Comparison of ENCODE assay signal across 27 mouse cellular contexts in the genomic region with DNA sequence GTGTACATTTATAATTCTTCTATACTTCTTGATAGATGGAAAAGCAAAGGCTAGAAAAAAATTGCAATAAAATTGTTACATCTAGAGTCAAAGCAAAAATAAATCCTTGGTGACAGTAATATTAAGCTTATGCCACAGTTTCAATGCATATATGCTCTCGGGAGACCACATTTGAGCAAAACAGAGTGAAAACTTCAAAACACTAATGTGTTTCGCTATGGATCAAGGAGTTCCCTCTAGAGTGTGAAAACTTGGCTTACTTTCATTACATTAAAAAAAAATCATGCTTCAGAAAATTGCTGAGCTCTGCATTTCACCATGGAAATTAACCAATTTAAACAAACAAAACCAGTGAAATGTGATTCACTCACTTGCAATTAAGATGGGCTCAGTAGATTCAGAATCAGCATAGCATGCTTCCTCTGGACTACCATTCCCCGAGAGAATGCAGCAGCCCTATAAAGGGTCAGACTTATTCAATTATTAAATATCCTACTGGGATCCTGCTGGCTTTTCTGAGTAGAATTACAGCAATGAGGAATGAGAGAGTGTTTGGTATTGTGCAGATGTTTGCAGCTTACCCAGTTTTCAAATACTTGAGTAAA.
A peak's percentile ranks its signal among the peaks of the same experiment; 100 is the strongest.
DNase-seq lines count a peak whose midpoint lies in the region; ATAC-seq and TF ChIP-seq lines count a peak whose summit lies in the region.
"Had no signal": no experiment of that assay in that cellular context is flagged by ENCODE, and none has a peak within 500 bp of the region (broad histone marks: within the 10 kb centered on the region; RNA-seq: fewer than 3 reads in every experiment).

No protein-coding gene starts in this region.

- no peak overlapping the region for H3K4me3 ChIP-seq in forebrain, embryonic 11.5 days (ENCODE audit: low read depth, low read length)
- no peak overlapping the region for H3K4me3 ChIP-seq in forebrain, embryonic 10.5 days
- no peak overlapping the region for H3K4me3 ChIP-seq in ES-E14 (ENCODE audit: insufficient read depth in 1 of 2, low read depth in 1 of 2, low read length in 2 of 2, poor library complexity in 1 of 2, severe bottlenecking in 1 of 2)
- no peak overlapping the region for H3K4me3 ChIP-seq in midbrain, embryonic 15.5 days
- H3K4me3 ChIP-seq in liver, embryonic 11.5 days (ENCODE audit: low read depth, low read length) = no peak overlapping the region
- H3K4me3 ChIP-seq: megakaryocyte, embryonic 14.5 days; myocyte; neural tube, embryonic 15.5 days; stomach, embryonic 15.5 days had no signal

- peak; percentile 47; the same call in 1 of the 2 replicates for ATAC-seq in forebrain, embryonic 11.5 days (replicated peaks; ENCODE audit: low FRiP score)
- ATAC-seq in midbrain, embryonic 15.5 days (replicated peaks) = peak; percentile 72
- no peak for ATAC-seq in liver, embryonic 11.5 days (replicated peaks; ENCODE audit: low FRiP score)
- ATAC-seq: forebrain, embryonic 16.5 days; liver, postnatal 0 days had no signal

- no peak overlapping the region for H3K4me2 ChIP-seq in forebrain, embryonic 11.5 days (ENCODE audit: low read depth, low read length, severe bottlenecking)
- H3K4me2 ChIP-seq in midbrain, embryonic 15.5 days = no peak overlapping the region
- H3K4me2 ChIP-seq in liver, embryonic 11.5 days = no peak overlapping the region
- H3K4me2 ChIP-seq: heart, embryonic 11.5 days; neural tube, embryonic 15.5 days; stomach, embryonic 15.5 days had no signal

- no peak for DNase-seq in forebrain, embryonic 11.5 days (ENCODE audit: low spot score)
- DNase-seq in forebrain, embryonic 10.5 days (ENCODE audit: extremely low spot score, low spot score) = no peak
- DNase-seq in ES-E14 (ENCODE audit: low read depth, low spot score) = no peak
- peak; percentile 52 for DNase-seq in brain, embryonic 14.5 days (ENCODE audit: low read depth)
- no peak for DNase-seq in neural tube, embryonic 10.5 days (ENCODE audit: extremely low spot score, low spot score)
- DNase-seq in liver, embryonic 11.5 days (ENCODE audit: low spot score) = no peak
- no peak for DNase-seq in frontal cortex, postnatal 14 days (ENCODE audit: low spot score in 2 of 2)
- DNase-seq: adrenal gland, adult 2 months; cerebellum, adult 11-12 months; cerebellum, postnatal 14 days; heart, postnatal 14 days; kidney, adult 18-20 months; layer of hippocampus, postnatal 36 days; liver; liver, postnatal 0 days; lung, postnatal 10 days; thymus, adult 18-20 months; thymus, postnatal 4 days had no signal

- TF ChIP-seq POLR2A in brain, embryonic 14.5 days (IDR thresholded peaks at IDR 0.05; ENCODE audit: borderline replicate concordance, extremely low read depth, insufficient read depth, insufficient read length, poor library complexity, severe bottlenecking) = no peak

- in situ Hi-C loops in ES-E14 (cut with MboI; ENCODE audit: low sequenced_read_pairs in 2 of 2, unreplicated experiment in 2 of 2) = no loop called here

- no peaks in the 10 kb centered on the region for H3K9me3 ChIP-seq in forebrain, embryonic 11.5 days (ENCODE audit: control insufficient read depth, low read length)
- H3K9me3 ChIP-seq in forebrain, embryonic 10.5 days = no peaks in the 10 kb centered on the region
- no peaks in the 10 kb centered on the region for H3K9me3 ChIP-seq in ES-E14 (ENCODE audit: control insufficient read depth, insufficient read depth, low read depth, low read length)
- H3K9me3 ChIP-seq in midbrain, embryonic 15.5 days = no peaks in the 10 kb centered on the region
- no peaks in the 10 kb centered on the region for H3K9me3 ChIP-seq in liver, embryonic 11.5 days (ENCODE audit: control insufficient read depth, low read length)
- H3K9me3 ChIP-seq: megakaryocyte, embryonic 14.5 days; neural tube, embryonic 15.5 days; stomach, embryonic 15.5 days had no signal

- 71% methylated on average over 3 of the region's 3 CpGs for WGBS in forebrain, embryonic 11.5 days
- 69% methylated on average over 3 of the region's 3 CpGs for WGBS in forebrain, embryonic 10.5 days
- 45% methylated on average over 3 of the region's 3 CpGs for WGBS in midbrain, embryonic 15.5 days
- WGBS in liver, embryonic 11.5 days = 71% methylated on average over 3 of the region's 3 CpGs

- H3K27ac ChIP-seq in forebrain, embryonic 11.5 days (ENCODE audit: low read depth, low read length) = no peak overlapping the region
- H3K27ac ChIP-seq in forebrain, embryonic 10.5 days = no peak overlapping the region
- no peak overlapping the region for H3K27ac ChIP-seq in ES-E14 (ENCODE audit: insufficient read depth, low read depth, low read length, poor library complexity, severe bottlenecking)
- H3K27ac ChIP-seq in midbrain, embryonic 15.5 days = 0 out of 2 replicates have a peak overlapping the region, but pooled peaks have one; percentile 24
- H3K27ac ChIP-seq in liver, embryonic 11.5 days (ENCODE audit: low read depth, low read length) = no peak overlapping the region
- H3K27ac ChIP-seq: kidney, postnatal 0 days; neural tube, embryonic 15.5 days; stomach, embryonic 15.5 days had no signal

- no peak overlapping the region for H3K9ac ChIP-seq in forebrain, embryonic 11.5 days (ENCODE audit: low read length)
- no peak overlapping the region for H3K9ac ChIP-seq in ES-E14 (ENCODE audit: insufficient read depth, low read depth, low read length, poor library complexity, severe bottlenecking)
- H3K9ac ChIP-seq in midbrain, embryonic 15.5 days = no peak overlapping the region
- no peak overlapping the region for H3K9ac ChIP-seq in liver, embryonic 11.5 days (ENCODE audit: low read depth, low read length)
- H3K9ac ChIP-seq: liver, postnatal 0 days; neural tube, embryonic 15.5 days; stomach, embryonic 15.5 days had no signal

- no peaks in the 10 kb centered on the region for H3K4me1 ChIP-seq in forebrain, embryonic 11.5 days (replicated peaks; ENCODE audit: control insufficient read depth, insufficient read depth, low read length)
- no peaks in the 10 kb centered on the region for H3K4me1 ChIP-seq in forebrain, embryonic 10.5 days
- no peaks in the 10 kb centered on the region for H3K4me1 ChIP-seq in ES-E14 (ENCODE audit: control insufficient read depth in 2 of 2, insufficient read depth in 2 of 2, low read length in 2 of 2, poor library complexity in 1 of 2)
- H3K4me1 ChIP-seq in midbrain, embryonic 15.5 days = no peaks in the 10 kb centered on the region
- no peaks in the 10 kb centered on the region for H3K4me1 ChIP-seq in liver, embryonic 11.5 days (replicated peaks; ENCODE audit: control insufficient read depth, insufficient read depth, low read length)
- H3K4me1 ChIP-seq: megakaryocyte, embryonic 14.5 days; stomach, embryonic 15.5 days had no signal

- no peak for TF ChIP-seq CTCF in brain, embryonic 14.5 days (IDR thresholded peaks at IDR 0.05; ENCODE audit: borderline replicate concordance, extremely low read depth, insufficient read depth, insufficient read length)

- H3K27me3 ChIP-seq in forebrain, embryonic 11.5 days (ENCODE audit: control insufficient read depth, insufficient read depth, low read length) = no peaks in the 10 kb centered on the region
- H3K27me3 ChIP-seq in forebrain, embryonic 10.5 days (ENCODE audit: poor library complexity, severe bottlenecking) = no peaks in the 10 kb centered on the region
- H3K27me3 ChIP-seq in midbrain, embryonic 15.5 days (replicated peaks) = no peaks in the 10 kb centered on the region
- no peaks in the 10 kb centered on the region for H3K27me3 ChIP-seq in liver, embryonic 11.5 days (replicated peaks; ENCODE audit: control insufficient read depth, insufficient read depth, low read length)
- H3K27me3 ChIP-seq: CH12.LX; megakaryocyte, embryonic 14.5 days; neural tube, embryonic 15.5 days; stomach, embryonic 15.5 days had no signal

- no peaks in the 10 kb centered on the region for H3K36me3 ChIP-seq in forebrain, embryonic 11.5 days (ENCODE audit: control insufficient read depth, insufficient read depth, low read length)
- H3K36me3 ChIP-seq in forebrain, embryonic 10.5 days (replicated peaks) = no peaks in the 10 kb centered on the region
- no peaks in the 10 kb centered on the region for H3K36me3 ChIP-seq in ES-E14 (ENCODE audit: control insufficient read depth, insufficient read depth, low read length, poor library complexity, severe bottlenecking)
- no peaks in the 10 kb centered on the region for H3K36me3 ChIP-seq in midbrain, embryonic 15.5 days (replicated peaks)
- H3K36me3 ChIP-seq in liver, embryonic 11.5 days (ENCODE audit: control insufficient read depth, insufficient read depth, low read length) = no peaks in the 10 kb centered on the region
- H3K36me3 ChIP-seq: neural tube, embryonic 15.5 days; stomach, embryonic 15.5 days had no signal

TF ChIP-seq in ES-E14, 5 proteins besides CTCF, POLR2A, EP300 and RAD21:
- TF ChIP-seq HCFC1 (IDR thresholded peaks at IDR 0.05; ENCODE audit: borderline replicate concordance, insufficient read depth, low read length) (no peak), MAFK (IDR thresholded peaks at IDR 0.05; ENCODE audit: insufficient read depth, low read depth, low read length) (peak; percentile 41; the same call in 1 of the 2 replicates)
